Mouse (Mus musculus): ENCODE results near the gene Pigq. TPM values are rescaled to one million over a fixed set of nuclear protein-coding genes. Genes with fewer than 3 reads are reported as not detected.

Gene Pigq
- polyA plus RNA-seq, 1 experiment from 2014 or later: 139 TPM

GRCm38 (mm10) chr17:25954671-25955070, 9.9 kb upstream of the Pigq start:
- Histone ChIP-seq H3K27me3 (replicated peaks; ENCODE audit: control insufficient read depth, insufficient read depth, low read length) (peaks cover 42% of the 10 kb centered on the region), H3K36me3 (ENCODE audit: control insufficient read depth, insufficient read depth, low read length) (0 out of 2 replicates have a peak, but pooled peaks cover 5% of the 10 kb centered on the region)

GRCm38 (mm10) chr17:25953161-25953560, 8.4 kb upstream of the Pigq start:
- H3K27ac ChIP-seq (ENCODE audit: low read depth, low read length): no peak overlapping the region
- H3K27me3 ChIP-seq (replicated peaks; ENCODE audit: control insufficient read depth, insufficient read depth, low read length): peaks cover 42% of the 10 kb centered on the region
- 76% methylated on average over 5 of the region's 5 CpGs for WGBS
- ATAC-seq (replicated peaks; ENCODE audit: low FRiP score): no peak
- H3K4me2 ChIP-seq: no peak overlapping the region
- no peak overlapping the region for H3K9ac ChIP-seq (ENCODE audit: low read depth, low read length)
- no peak for DNase-seq (ENCODE audit: low spot score)
- no peak overlapping the region for H3K4me3 ChIP-seq (ENCODE audit: low read depth, low read length)
- no peaks in the 10 kb centered on the region for H3K36me3 ChIP-seq (ENCODE audit: control insufficient read depth, insufficient read depth, low read length)
- H3K4me1 ChIP-seq (replicated peaks; ENCODE audit: control insufficient read depth, insufficient read depth, low read length): peaks cover 21% of the 10 kb centered on the region
- no peaks in the 10 kb centered on the region for H3K9me3 ChIP-seq (ENCODE audit: control insufficient read depth, low read length)

More at GRCm38 (mm10) chr17:25954671-25955070, 9.9 kb upstream of the Pigq start:
- 61% methylated on average over 2 of the region's 2 CpGs for WGBS
- Histone ChIP-seq H3K4me3 (ENCODE audit: low read depth, low read length) (no peak overlapping the region), H3K27ac (ENCODE audit: low read depth, low read length) (no peak overlapping the region), H3K9me3 (ENCODE audit: control insufficient read depth, low read length) (no peaks in the 10 kb centered on the region), H3K9ac (ENCODE audit: low read depth, low read length) (no peak overlapping the region), H3K4me2 (no peak overlapping the region), H3K4me1 (replicated peaks; ENCODE audit: control insufficient read depth, insufficient read depth, low read length) (peaks cover 17% of the 10 kb centered on the region)
- DNase-seq (ENCODE audit: low spot score): no peak
- no peak for ATAC-seq (replicated peaks; ENCODE audit: low FRiP score)

- Histone ChIP-seq H3K4me1 (replicated peaks; ENCODE audit: control insufficient read depth, insufficient read depth, low read length) (peaks cover 32% of the 10 kb centered on the region), H3K36me3 (ENCODE audit: control insufficient read depth, insufficient read depth, low read length) (no peaks in the 10 kb centered on the region), H3K4me2 (peak within 1 kb of the TSS; percentile 85), H3K4me3 (ENCODE audit: low read depth, low read length) (peak within 1 kb of the TSS; percentile 51), H3K27ac (ENCODE audit: low read depth, low read length) (no peak within 1 kb of the TSS), H3K27me3 (replicated peaks; ENCODE audit: control insufficient read depth, insufficient read depth, low read length) (peaks cover 42% of the 10 kb centered on the region), H3K9me3 (ENCODE audit: control insufficient read depth, low read length) (no peaks in the 10 kb centered on the region), H3K9ac (ENCODE audit: low read depth, low read length) (peak within 1 kb of the TSS; percentile 55)
- 2% methylated on average over 57 of the region's 58 CpGs for WGBS
- DNase-seq (ENCODE audit: low spot score) (no peak), ATAC-seq (replicated peaks; ENCODE audit: low FRiP score) (no peak)
Measured at GRCm38 (mm10) chr17:25951803-25952623, 7.3 kb upstream of the Pigq start, which contains the start of gene A930017K11Rik. Gene A930017K11Rik (minus strand): TSS chr17:25952565.

DNA sequence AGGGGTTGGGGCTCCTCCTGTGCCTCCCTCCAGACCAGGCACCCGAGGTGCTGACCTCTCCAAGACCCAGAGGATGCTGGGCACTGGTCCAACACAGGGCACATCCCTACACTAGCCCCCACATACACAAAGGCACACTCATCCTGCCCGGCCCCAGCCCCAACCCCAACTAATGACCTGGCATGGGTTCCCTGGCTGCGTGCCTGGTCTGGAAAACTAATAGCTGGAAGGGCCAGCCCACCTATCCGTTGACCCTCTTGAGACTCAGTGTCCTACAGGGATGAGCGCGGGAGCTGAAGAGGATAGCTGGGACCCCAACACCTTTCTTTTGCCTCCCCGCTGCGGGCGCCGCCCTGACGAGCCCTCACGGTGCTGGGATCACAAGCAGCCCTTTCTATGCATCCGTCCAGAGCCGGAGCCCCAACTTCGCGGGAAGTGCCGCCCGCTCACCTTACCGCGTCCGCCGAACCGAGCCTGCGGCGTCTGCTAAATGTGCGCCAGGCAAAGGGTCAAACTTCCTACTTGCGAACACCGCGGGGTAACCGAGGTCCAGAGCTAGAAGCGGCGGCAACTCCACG, 6.6 kb upstream of the Pigq start:
- ATAC-seq (replicated peaks; ENCODE audit: low FRiP score): no peak
- H3K4me2 ChIP-seq: peak overlapping the region; percentile 85
- no peaks in the 10 kb centered on the region for H3K9me3 ChIP-seq (ENCODE audit: control insufficient read depth, low read length)
- H3K4me1 ChIP-seq (replicated peaks; ENCODE audit: control insufficient read depth, insufficient read depth, low read length): peaks cover 38% of the 10 kb centered on the region
- H3K27ac ChIP-seq (ENCODE audit: low read depth, low read length): no peak overlapping the region
- no peaks in the 10 kb centered on the region for H3K36me3 ChIP-seq (ENCODE audit: control insufficient read depth, insufficient read depth, low read length)
- peak overlapping the region; percentile 51 for H3K4me3 ChIP-seq (ENCODE audit: low read depth, low read length)
- peak overlapping the region; percentile 55 for H3K9ac ChIP-seq (ENCODE audit: low read depth, low read length)
- H3K27me3 ChIP-seq (replicated peaks; ENCODE audit: control insufficient read depth, insufficient read depth, low read length): peaks cover 42% of the 10 kb centered on the region
- DNase-seq (ENCODE audit: low spot score): no peak
- 3% methylated on average over 33 of the region's 33 CpGs for WGBS

- Histone ChIP-seq H3K27me3 (replicated peaks; ENCODE audit: control insufficient read depth, insufficient read depth, low read length) (peaks cover 42% of the 10 kb centered on the region), H3K9me3 (ENCODE audit: control insufficient read depth, low read length) (no peaks in the 10 kb centered on the region), H3K4me3 (ENCODE audit: low read depth, low read length) (no peak overlapping the region; the same call in 1 of the 2 replicates), H3K36me3 (ENCODE audit: control insufficient read depth, insufficient read depth, low read length) (no peaks in the 10 kb centered on the region), H3K4me1 (replicated peaks; ENCODE audit: control insufficient read depth, insufficient read depth, low read length) (peaks cover 43% of the 10 kb centered on the region), H3K9ac (ENCODE audit: low read depth, low read length) (no peak overlapping the region), H3K27ac (ENCODE audit: low read depth, low read length) (no peak overlapping the region), H3K4me2 (peak overlapping the region; percentile 85; the same call in 1 of the 2 replicates)
- no peak for DNase-seq (ENCODE audit: low spot score)
- 0% methylated on average over 3 of the region's 3 CpGs for WGBS
- no peak; the same call in 1 of the 2 replicates for ATAC-seq (replicated peaks; ENCODE audit: low FRiP score)
Measured at GRCm38 (mm10) chr17:25950706-25951105, 6.0 kb upstream of the Pigq start.

DNA sequence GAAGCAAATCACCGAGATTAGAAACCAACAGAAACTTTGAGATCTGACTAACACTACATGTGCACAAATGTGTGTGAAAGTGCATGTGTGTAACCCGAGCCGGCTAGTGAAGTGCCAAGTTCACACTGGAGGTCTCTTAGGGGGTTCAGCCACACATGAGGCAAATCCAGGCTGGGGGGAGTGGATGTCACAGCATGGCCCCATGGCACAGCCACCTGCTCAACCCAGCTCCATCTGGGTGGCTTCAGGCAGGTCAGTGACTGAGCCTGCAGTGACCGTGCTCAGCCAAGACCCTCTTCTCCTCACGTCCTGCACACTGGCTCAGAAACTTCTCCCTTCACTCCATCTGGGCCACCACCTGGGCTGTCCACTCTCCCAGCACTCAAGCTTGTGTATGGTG, 5.2 kb upstream of the Pigq start:
- DNase-seq (ENCODE audit: low spot score) (no peak), ATAC-seq (replicated peaks; ENCODE audit: low FRiP score) (no peak)
- H3K4me1 ChIP-seq (replicated peaks; ENCODE audit: control insufficient read depth, insufficient read depth, low read length): peaks cover 48% of the 10 kb centered on the region
- no peak overlapping the region for H3K4me2 ChIP-seq
- no peaks in the 10 kb centered on the region for H3K36me3 ChIP-seq (ENCODE audit: control insufficient read depth, insufficient read depth, low read length)
- H3K9ac ChIP-seq (ENCODE audit: low read depth, low read length): no peak overlapping the region
- H3K27ac ChIP-seq (ENCODE audit: low read depth, low read length): no peak overlapping the region
- peaks cover 42% of the 10 kb centered on the region for H3K27me3 ChIP-seq (replicated peaks; ENCODE audit: control insufficient read depth, insufficient read depth, low read length)
- 78% methylated on average over 5 of the region's 5 CpGs for WGBS
- no peaks in the 10 kb centered on the region for H3K9me3 ChIP-seq (ENCODE audit: control insufficient read depth, low read length)
- no peak overlapping the region for H3K4me3 ChIP-seq (ENCODE audit: low read depth, low read length)

DNA sequence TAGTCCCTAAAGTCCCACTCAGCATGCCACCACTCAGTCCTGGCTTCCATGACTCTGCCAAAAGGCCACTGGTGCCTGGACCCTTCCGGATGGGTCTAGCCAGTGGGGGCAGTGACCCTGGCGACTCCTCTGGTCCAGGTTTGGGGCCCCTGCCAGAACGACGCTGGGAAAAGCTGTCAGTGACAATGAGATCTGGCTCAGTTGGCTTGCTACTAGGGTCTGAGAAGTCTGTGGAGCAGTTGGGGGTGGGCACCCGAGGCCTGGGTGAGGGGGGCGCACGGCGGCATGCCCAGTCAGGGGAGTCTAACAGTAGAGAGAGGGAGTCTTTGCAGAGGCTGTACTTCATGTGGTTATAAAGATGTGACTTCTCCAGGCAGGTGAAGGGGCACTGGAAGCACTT, 3.3 kb upstream of the Pigq start:
- peak overlapping the region; percentile 33 for H3K27ac ChIP-seq (ENCODE audit: low read depth, low read length)
- DNase-seq (ENCODE audit: low spot score) (no peak), ATAC-seq (replicated peaks; ENCODE audit: low FRiP score) (no peak)
- H3K4me3 ChIP-seq (ENCODE audit: low read depth, low read length): no peak overlapping the region
- H3K4me2 ChIP-seq: peak overlapping the region; percentile 39; the same call in 1 of the 2 replicates
- peaks cover 33% of the 10 kb centered on the region for H3K27me3 ChIP-seq (replicated peaks; ENCODE audit: control insufficient read depth, insufficient read depth, low read length)
- H3K4me1 ChIP-seq (replicated peaks; ENCODE audit: control insufficient read depth, insufficient read depth, low read length): peaks cover 66% of the 10 kb centered on the region
- H3K36me3 ChIP-seq (ENCODE audit: control insufficient read depth, insufficient read depth, low read length): no peaks in the 10 kb centered on the region
- 75% methylated on average over 8 of the region's 8 CpGs for WGBS
- peak overlapping the region; percentile 58 for H3K9ac ChIP-seq (ENCODE audit: low read depth, low read length)
- no peaks in the 10 kb centered on the region for H3K9me3 ChIP-seq (ENCODE audit: control insufficient read depth, low read length)

GRCm38 (mm10) chr17:25947576-25947975, 2.8 kb upstream of the Pigq start:
- peak overlapping the region; percentile 58 for H3K9ac ChIP-seq (ENCODE audit: low read depth, low read length)
- no peaks in the 10 kb centered on the region for H3K9me3 ChIP-seq (ENCODE audit: control insufficient read depth, low read length)
- ATAC-seq (replicated peaks; ENCODE audit: low FRiP score) (0 out of 2 replicates have a peak, but pooled peaks have one; percentile 19), DNase-seq (ENCODE audit: low spot score) (no peak)
- WGBS: 80% methylated on average over 4 of the region's 4 CpGs
- peak overlapping the region; percentile 33 for H3K27ac ChIP-seq (ENCODE audit: low read depth, low read length)
- peak overlapping the region; percentile 39 for H3K4me2 ChIP-seq
- H3K27me3 ChIP-seq (replicated peaks; ENCODE audit: control insufficient read depth, insufficient read depth, low read length): peaks cover 28% of the 10 kb centered on the region
- H3K36me3 ChIP-seq (ENCODE audit: control insufficient read depth, insufficient read depth, low read length): no peaks in the 10 kb centered on the region
- H3K4me3 ChIP-seq (ENCODE audit: low read depth, low read length): no peak overlapping the region
- peaks cover 67% of the 10 kb centered on the region for H3K4me1 ChIP-seq (replicated peaks; ENCODE audit: control insufficient read depth, insufficient read depth, low read length)

Data from liver, embryonic 11.5 days (tissue).